Mouse (Mus musculus) midbrain, postnatal 0 days (tissue): ENCODE data around the gene Nav3. TPM values are rescaled to one million over a fixed set of nuclear protein-coding genes. Genes with fewer than 3 reads are reported as not detected.
A peak's percentile ranks its signal among the peaks of the same experiment; 100 is the strongest.

Experiments used
- ATAC-seq: fragments of 200-750 bp; cut with Nextera tagmentation; 2 replicates; pipeline ENCODE4 v1.8.0; 2017; ENCODE audit warnings: moderate number of reproducible peaks, mild to moderate bottlenecking, moderate TSS enrichment, moderate library complexity; ENCODE audit not compliant: low FRiP score
- DNase-seq: peaks from one replicate; pipeline ENCODE4 v3.0.0-alpha.2; 2015; ENCODE audit warnings: low spot score
- H3K27ac ChIP-seq: fragments of 300-500 bp; sonication (generic); 2 replicates; pipeline ENCODE4 v1.5.1; 2014; ENCODE audit warnings: low read depth, mild to moderate bottlenecking, low read length, mixed read lengths
- H3K27me3 ChIP-seq: fragments of 300-500 bp; sonication (generic); 2 replicates; pipeline ENCODE4 v1.6.1; 2014; ENCODE audit warnings: low read length, control low read depth, mixed read lengths; ENCODE audit not compliant: insufficient read depth
- H3K36me3 ChIP-seq: fragments of 300-500 bp; sonication (generic); 2 replicates; pipeline ENCODE4 v1.6.1; 2014; ENCODE audit warnings: low read length, control low read depth, mixed read lengths; ENCODE audit not compliant: insufficient read depth
- H3K4me1 ChIP-seq: fragments of 300-500 bp; sonication (generic); 2 replicates; pipeline ENCODE4 v1.6.1; 2014; ENCODE audit warnings: mild to moderate bottlenecking, control low read depth, antibody characterized with exemption, low read length, mixed read lengths; ENCODE audit not compliant: insufficient read depth
- H3K4me2 ChIP-seq: fragments of 300-500 bp; sonication (generic); 2 replicates; pipeline ENCODE4 v1.6.1; 2014; ENCODE audit warnings: low read depth, mild to moderate bottlenecking, low read length, mixed read lengths; ENCODE audit not compliant: poor library complexity, severe bottlenecking
- H3K4me3 ChIP-seq: fragments of 300-500 bp; sonication (generic); 2 replicates; pipeline ENCODE4 v1.5.1; 2014; ENCODE audit warnings: low read depth, mild to moderate bottlenecking, low read length, moderate library complexity
- H3K9ac ChIP-seq: fragments of 300-500 bp; sonication (generic); replicated peaks from 2 replicates; pipeline ENCODE4 v1.6.1; 2014; ENCODE audit warnings: mild to moderate bottlenecking, low read length, moderate library complexity, mixed read lengths; ENCODE audit not compliant: poor library complexity, severe bottlenecking
- H3K9me3 ChIP-seq: fragments of 300-500 bp; sonication (generic); 2 replicates; pipeline ENCODE4 v1.6.1; 2016; ENCODE audit warnings: low read length, control low read depth
- CTCF ChIP-seq: IDR thresholded peaks from 2 replicates; pipeline ENCODE4 v1.5.1; 2016; ENCODE audit warnings: antibody characterized with exemption, mild to moderate bottlenecking
- WGBS: fragments of 180-500 bp; shearing (Covaris S2); extraction: QIAGEN DNeasy Blood & Tissue Kit; methylation state at CpG from one replicate; pipeline ENCODE4 v1.1.7; 2014; 5-methylcytosine and 5-hydroxymethylcytosine counted together
- polyA plus RNA-seq: library from polyadenylated mRNA; unstranded; fragments of >200 nt; fragmentation: Nextera tagmentation; extraction: Ambion mirVana; gene quantifications from 2 replicates; pipeline ENCODE4 v1.2.1, GENCODE M21; 2015
- total RNA-seq: library from RNA; depleted of rRNA; stranded (reverse); fragments of >200 nt; gene quantifications from 2 replicates; pipeline ENCODE4 v1.2.3, GENCODE M21; 2014

The Nav3 gene
- total and polyA plus RNA-seq, 2 experiments from 2014 or later, result 18.9 to 121 TPM

- Histone ChIP-seq H3K27me3 (no peaks in the 10 kb centered on the region), H3K36me3 (no peaks in the 10 kb centered on the region), H3K9ac (no peak overlapping the region), H3K9me3 (no peaks in the 10 kb centered on the region), H3K4me1 (no peaks in the 10 kb centered on the region), H3K4me2 (no peak overlapping the region), H3K4me3 (no peak overlapping the region), H3K27ac (no peak overlapping the region)
- DNase-seq, result peak; percentile 83
- 38% methylated on average over 4 of the region's 4 CpGs for WGBS
- no peak for TF ChIP-seq CTCF
- 0 out of 2 replicates have a peak, but pooled peaks have one; percentile 41 for ATAC-seq
These were observed 353.8 kb downstream of the Nav3 start for GRCm38 (mm10) chr10:110102231-110102630.

DNA sequence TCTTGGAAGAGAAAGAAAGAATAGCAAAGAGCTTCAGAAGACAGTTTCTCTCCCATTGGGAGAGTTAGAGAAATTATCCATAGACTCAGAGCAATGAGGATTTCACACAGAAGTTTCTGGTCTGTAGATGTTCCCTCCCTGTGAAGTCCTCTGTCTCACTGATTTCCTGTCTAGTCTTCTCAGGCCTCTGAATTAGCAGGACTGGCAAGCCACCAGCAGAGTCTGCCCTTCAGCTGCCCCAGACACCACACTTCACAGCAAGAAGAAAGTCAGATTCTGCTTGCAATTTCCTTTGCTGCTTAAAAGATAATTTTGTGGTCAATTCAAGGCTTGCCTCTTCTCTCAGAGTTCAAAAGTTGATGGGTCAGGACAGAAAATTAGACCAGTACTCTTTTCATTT, 361.6 kb downstream of the Nav3 start:
- no peak for ATAC-seq
- Histone ChIP-seq H3K4me3 (no peak overlapping the region), H3K4me2 (no peak overlapping the region), H3K27me3 (no peaks in the 10 kb centered on the region), H3K9me3 (no peaks in the 10 kb centered on the region), H3K36me3 (no peaks in the 10 kb centered on the region), H3K27ac (no peak overlapping the region), H3K9ac (no peak overlapping the region), H3K4me1 (no peaks in the 10 kb centered on the region)
- no peak for TF ChIP-seq CTCF
- DNase-seq, result no peak

DNA sequence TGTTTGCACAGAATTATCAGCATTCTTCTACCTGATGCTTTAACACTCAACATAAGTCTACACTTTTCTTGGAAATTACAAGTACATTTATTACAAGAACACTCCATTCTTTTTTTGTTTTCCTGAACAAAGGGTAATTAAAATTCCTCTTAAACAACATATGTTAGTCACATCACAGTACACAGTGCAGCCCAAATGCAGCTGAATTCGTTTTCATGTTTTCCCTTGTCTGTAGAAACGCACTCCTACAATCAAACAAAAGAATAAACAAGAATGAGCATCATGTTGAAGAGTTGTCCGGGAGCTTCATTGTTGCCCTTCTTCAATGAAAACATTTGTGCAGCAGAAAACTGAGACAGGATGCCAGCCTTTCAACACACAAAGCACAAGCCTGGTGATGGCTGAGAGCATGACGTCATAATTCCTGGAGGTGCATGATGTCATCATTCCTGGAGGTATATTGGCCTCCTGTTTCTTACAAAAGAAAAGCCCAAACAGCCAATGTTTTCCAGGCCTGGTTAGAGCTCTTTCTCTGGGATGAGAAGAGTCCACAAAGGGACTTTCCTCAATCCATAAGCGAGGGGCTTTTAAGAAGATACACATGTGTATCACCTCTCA, 367.5 kb downstream of the Nav3 start:
- Histone ChIP-seq H3K4me1 (no peaks in the 10 kb centered on the region), H3K4me2 (no peak overlapping the region), H3K36me3 (no peaks in the 10 kb centered on the region), H3K27ac (no peak overlapping the region), H3K27me3 (no peaks in the 10 kb centered on the region), H3K9me3 (no peaks in the 10 kb centered on the region), H3K4me3 (no peak overlapping the region), H3K9ac (no peak overlapping the region)
- DNase-seq (no peak), ATAC-seq (no peak)
- TF ChIP-seq CTCF, result no peak
- WGBS, result 54% methylated on average over 5 of the region's 5 CpGs

DNA sequence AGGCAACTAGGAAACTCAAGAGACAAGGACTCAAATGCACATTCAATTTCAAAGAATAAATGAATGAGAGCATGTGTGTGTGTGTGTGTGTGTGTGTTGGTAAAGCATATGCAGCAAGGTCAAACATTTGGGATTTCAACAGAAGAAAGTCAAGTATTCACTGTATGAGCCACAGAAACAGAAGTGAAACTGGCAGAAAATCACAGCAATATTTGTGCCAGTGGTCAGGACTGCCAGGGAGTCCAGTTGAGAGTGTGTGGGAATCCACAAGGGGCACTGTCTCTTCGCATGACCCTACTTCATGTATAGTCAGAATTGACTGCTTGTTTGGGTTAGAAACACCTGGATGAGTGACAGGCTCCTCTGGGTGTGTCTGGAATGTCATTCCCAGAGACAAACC, 370.1 kb downstream of the Nav3 start:
- 81% methylated on average over 1 of the region's 1 CpGs for WGBS
- TF ChIP-seq CTCF, result no peak
- Histone ChIP-seq H3K27me3 (no peaks in the 10 kb centered on the region), H3K4me2 (no peak overlapping the region), H3K4me1 (no peaks in the 10 kb centered on the region), H3K9me3 (no peaks in the 10 kb centered on the region), H3K36me3 (no peaks in the 10 kb centered on the region), H3K27ac (no peak overlapping the region), H3K9ac (no peak overlapping the region), H3K4me3 (no peak overlapping the region)
- DNase-seq, result no peak
- ATAC-seq, result no peak

DNA sequence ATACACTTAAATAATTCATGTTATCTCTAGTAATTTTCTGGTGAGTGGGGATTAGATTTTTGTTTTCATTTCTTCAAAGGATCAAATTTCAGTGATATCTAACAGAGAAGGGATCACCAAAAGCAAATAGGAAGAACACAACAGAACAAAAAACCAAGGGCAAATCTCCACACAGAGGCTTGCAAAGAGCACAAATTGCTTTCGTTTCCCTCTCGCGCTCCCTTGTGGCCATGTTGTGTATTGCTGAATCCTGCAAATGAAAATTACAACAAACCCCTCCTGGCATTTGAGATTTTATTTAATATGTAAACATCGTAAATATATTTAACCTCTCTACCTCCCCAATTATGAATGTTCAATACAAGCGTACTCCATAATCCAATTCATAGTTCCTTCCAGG, 370.8 kb downstream of the Nav3 start:
- no peak overlapping the region for H3K27ac ChIP-seq
- no peaks in the 10 kb centered on the region for H3K4me1 ChIP-seq
- no peaks in the 10 kb centered on the region for H3K36me3 ChIP-seq
- no peaks in the 10 kb centered on the region for H3K9me3 ChIP-seq
- DNase-seq (peak; percentile 52), ATAC-seq (no peak)
- 11% methylated on average over 5 of the region's 5 CpGs for WGBS
- no peaks in the 10 kb centered on the region for H3K27me3 ChIP-seq
- no peak overlapping the region for H3K9ac ChIP-seq
- TF ChIP-seq CTCF, result peak; percentile 81
- no peak overlapping the region for H3K4me3 ChIP-seq
- H3K4me2 ChIP-seq, result no peak overlapping the region

DNA sequence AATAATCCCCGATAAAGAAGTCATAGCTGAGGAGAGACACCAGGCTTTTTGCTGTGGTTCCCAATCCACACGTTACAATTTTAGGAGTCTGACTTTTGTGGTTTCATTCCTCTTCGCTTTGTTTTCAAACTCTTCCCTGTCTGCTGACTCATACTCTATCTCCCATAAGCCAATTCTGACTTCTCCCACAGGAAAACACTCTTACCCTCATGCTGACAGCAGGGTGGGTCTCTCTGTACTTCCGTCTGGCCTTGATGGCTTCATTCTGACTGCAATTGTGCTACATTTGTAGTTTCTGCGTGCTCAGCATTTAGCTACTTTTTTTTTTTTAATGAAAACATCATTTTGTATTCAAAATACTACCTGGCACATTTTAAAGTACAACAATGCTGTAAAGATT, 379.4 kb downstream of the Nav3 start:
- Histone ChIP-seq H3K9ac (no peak overlapping the region), H3K9me3 (no peaks in the 10 kb centered on the region), H3K27me3 (no peaks in the 10 kb centered on the region), H3K4me3 (no peak overlapping the region), H3K36me3 (no peaks in the 10 kb centered on the region), H3K27ac (no peak overlapping the region), H3K4me1 (no peaks in the 10 kb centered on the region), H3K4me2 (no peak overlapping the region)
- WGBS, result 79% methylated on average over 5 of the region's 5 CpGs
- DNase-seq, result no peak
- TF ChIP-seq CTCF, result no peak
- ATAC-seq, result no peak
